ENCODE assay signal across 19 mouse cellular contexts in the genomic region with DNA sequence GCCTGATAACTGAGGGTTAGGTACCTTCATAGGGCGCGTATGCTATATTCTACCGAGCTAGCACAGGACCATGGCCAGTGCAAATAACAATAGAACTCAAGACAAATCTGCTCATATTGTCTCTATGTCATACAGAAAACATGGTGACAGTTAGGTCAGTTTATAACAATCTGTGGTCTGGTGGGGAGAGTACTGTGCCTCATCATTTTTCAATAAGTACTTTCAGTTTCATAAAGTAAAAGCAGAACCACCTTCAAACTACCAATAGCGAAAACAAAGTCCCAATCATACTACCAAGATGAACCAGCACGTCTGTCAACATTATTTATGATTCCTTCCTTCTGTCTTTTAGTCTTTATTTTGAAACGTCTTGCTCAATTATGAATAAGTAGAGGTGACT.
DNase-seq lines count a peak whose midpoint lies in the region; ATAC-seq lines count a peak whose summit lies in the region.
"Had no signal": no experiment of that assay in that cellular context is flagged by ENCODE, and none has a peak within 500 bp of the region (broad histone marks: within the 10 kb centered on the region; RNA-seq: fewer than 3 reads in every experiment).

No protein-coding gene starts in this region.

- H3K4me3 ChIP-seq in neural tube, embryonic 12.5 days = no peak overlapping the region
- H3K4me3 ChIP-seq in neural tube, embryonic 15.5 days (replicated peaks) = no peak overlapping the region
- H3K4me3 ChIP-seq in forebrain, embryonic 14.5 days (ENCODE audit: low read depth, low read length) = no peak overlapping the region
- H3K4me3 ChIP-seq: embryonic facial prominence, embryonic 10.5 days; embryonic facial prominence, embryonic 12.5 days; forebrain, embryonic 13.5 days had no signal

- no peak overlapping the region for H3K9ac ChIP-seq in neural tube, embryonic 12.5 days
- no peak overlapping the region for H3K9ac ChIP-seq in neural tube, embryonic 15.5 days (replicated peaks)
- H3K9ac ChIP-seq in forebrain, embryonic 14.5 days (ENCODE audit: low read length) = no peak overlapping the region
- H3K9ac ChIP-seq: embryonic facial prominence, embryonic 12.5 days; forebrain, embryonic 13.5 days had no signal

- H3K36me3 ChIP-seq in neural tube, embryonic 12.5 days = no peaks in the 10 kb centered on the region
- H3K36me3 ChIP-seq in neural tube, embryonic 15.5 days = no peaks in the 10 kb centered on the region
- no peaks in the 10 kb centered on the region for H3K36me3 ChIP-seq in forebrain, embryonic 14.5 days (ENCODE audit: control insufficient read depth, insufficient read depth, low read length)
- H3K36me3 ChIP-seq: embryonic facial prominence, embryonic 10.5 days; embryonic facial prominence, embryonic 12.5 days had no signal

- no peaks in the 10 kb centered on the region for H3K27me3 ChIP-seq in neural tube, embryonic 12.5 days (replicated peaks)
- no peaks in the 10 kb centered on the region for H3K27me3 ChIP-seq in neural tube, embryonic 15.5 days (replicated peaks)
- H3K27me3 ChIP-seq in forebrain, embryonic 14.5 days (replicated peaks; ENCODE audit: control insufficient read depth, insufficient read depth, low read length) = no peaks in the 10 kb centered on the region
- H3K27me3 ChIP-seq: embryonic facial prominence, embryonic 12.5 days; forebrain, embryonic 13.5 days had no signal

- H3K4me2 ChIP-seq in neural tube, embryonic 12.5 days (replicated peaks) = no peak overlapping the region
- no peak overlapping the region for H3K4me2 ChIP-seq in neural tube, embryonic 15.5 days
- no peak overlapping the region for H3K4me2 ChIP-seq in forebrain, embryonic 14.5 days (ENCODE audit: low read length)
- H3K4me2 ChIP-seq: embryonic facial prominence, embryonic 12.5 days; forebrain, embryonic 13.5 days had no signal

- no peak overlapping the region for H3K27ac ChIP-seq in neural tube, embryonic 12.5 days
- no peak overlapping the region for H3K27ac ChIP-seq in neural tube, embryonic 15.5 days (replicated peaks)
- no peak overlapping the region for H3K27ac ChIP-seq in forebrain, embryonic 14.5 days (ENCODE audit: low read depth, low read length)
- H3K27ac ChIP-seq: embryonic facial prominence, embryonic 10.5 days; embryonic facial prominence, embryonic 12.5 days; forebrain, embryonic 13.5 days had no signal

- WGBS in neural tube, embryonic 12.5 days = 93% methylated on average over 6 of the region's 6 CpGs
- WGBS in neural tube, embryonic 15.5 days = 92% methylated on average over 6 of the region's 6 CpGs
- 90% methylated on average over 6 of the region's 6 CpGs for WGBS in forebrain, embryonic 14.5 days

- no peaks in the 10 kb centered on the region for H3K9me3 ChIP-seq in neural tube, embryonic 12.5 days
- no peaks in the 10 kb centered on the region for H3K9me3 ChIP-seq in neural tube, embryonic 15.5 days (replicated peaks)
- H3K9me3 ChIP-seq in forebrain, embryonic 14.5 days (replicated peaks; ENCODE audit: control insufficient read depth, low read length) = no peaks in the 10 kb centered on the region
- H3K9me3 ChIP-seq: embryonic facial prominence, embryonic 10.5 days; embryonic facial prominence, embryonic 12.5 days; forebrain, embryonic 13.5 days had no signal

- 0 out of 2 replicates have a peak, but pooled peaks have one; percentile 9 for ATAC-seq in neural tube, embryonic 12.5 days (ENCODE audit: low FRiP score, low read depth)
- no peak for ATAC-seq in neural tube, embryonic 15.5 days (ENCODE audit: low FRiP score)
- peak; percentile 71 for ATAC-seq in granulocyte monocyte progenitor cell, adult 5-6 weeks (replicated peaks; ENCODE audit: poor library complexity, severe bottlenecking)
- ATAC-seq in megakaryocyte progenitor cell, adult 5-6 weeks (replicated peaks; ENCODE audit: poor library complexity) = peak; percentile 80
- ATAC-seq in forebrain, embryonic 14.5 days = no peak
- ATAC-seq: forebrain, embryonic 13.5 days; forebrain, embryonic 16.5 days had no signal

- DNase-seq in forebrain, embryonic 14.5 days (ENCODE audit: low spot score) = no peak
- no peak for DNase-seq in kidney, postnatal 36 days
- DNase-seq: adrenal gland, adult 2 months; adrenal gland, postnatal 10 days; adrenal gland, postnatal 25 days; cerebellum, adult 11 months; cerebellum, adult 18-20 months; cerebellum, adult 8-10 months; cerebellum, adult 9-11 months; cerebellum, postnatal 14 days; cerebellum, postnatal 36 days had no signal

- no peaks in the 10 kb centered on the region for H3K4me1 ChIP-seq in neural tube, embryonic 12.5 days
- H3K4me1 ChIP-seq in neural tube, embryonic 15.5 days = no peaks in the 10 kb centered on the region
- no peaks in the 10 kb centered on the region for H3K4me1 ChIP-seq in forebrain, embryonic 14.5 days (ENCODE audit: control insufficient read depth, insufficient read depth, low read length)

Comparison
In these comparisons a context has a peak if more than half of its experiments do, and no peak if none do; other contexts are left out.
1. ATAC-seq: peak in neural tube, embryonic 12.5 days (single experiment), granulocyte monocyte progenitor cell, adult 5-6 weeks (single experiment) and megakaryocyte progenitor cell, adult 5-6 weeks (single experiment); none in neural tube, embryonic 15.5 days (single experiment) and forebrain, embryonic 14.5 days (single experiment).